Mouse (Mus musculus) midbrain, embryonic 12.5 days (tissue): ENCODE results near the gene Mgrn1. TPM values are rescaled to one million over a fixed set of nuclear protein-coding genes. Genes with fewer than 3 reads are reported as not detected.

Experiments
- ATAC-seq: fragments of 200-750 bp; cut with Nextera tagmentation; 2 replicates; pipeline ENCODE4 v1.8.0; 2017; ENCODE audit warnings: low read depth, moderate TSS enrichment, moderate library complexity; ENCODE audit not compliant: low FRiP score
- H3K27ac ChIP-seq: fragments of 300-500 bp; sonication (generic); replicated peaks from 2 replicates; pipeline ENCODE4 v1.5.1; 2016; ENCODE audit warnings: mild to moderate bottlenecking
- H3K27me3 ChIP-seq: fragments of 300-500 bp; sonication (generic); 2 replicates; pipeline ENCODE4 v1.6.1; 2016; ENCODE audit warnings: mild to moderate bottlenecking
- H3K36me3 ChIP-seq: fragments of 300-500 bp; sonication (generic); 2 replicates; pipeline ENCODE4 v1.6.1; 2016
- H3K4me1 ChIP-seq: fragments of 300-500 bp; sonication (generic); 2 replicates; pipeline ENCODE4 v1.6.1; 2016
- H3K4me2 ChIP-seq: fragments of 300-500 bp; sonication (generic); replicated peaks from 2 replicates; pipeline ENCODE4 v1.6.1; 2016; ENCODE audit warnings: mild to moderate bottlenecking, moderate library complexity
- H3K4me3 ChIP-seq: fragments of 300-500 bp; sonication (generic); 2 replicates; pipeline ENCODE4 v1.5.1; 2016; ENCODE audit warnings: mild to moderate bottlenecking
- H3K9ac ChIP-seq: fragments of 300-500 bp; sonication (generic); replicated peaks from 2 replicates; pipeline ENCODE4 v1.6.1; 2016; ENCODE audit warnings: mild to moderate bottlenecking, moderate library complexity
- H3K9me3 ChIP-seq: fragments of 300-500 bp; sonication (generic); 2 replicates; pipeline ENCODE4 v1.6.1; 2016; ENCODE audit warnings: mild to moderate bottlenecking
- WGBS: fragments of 180-500 bp; shearing (Covaris S2); methylation state at CpG from one replicate; pipeline ENCODE4 v1.1.7; 2016; 5-methylcytosine and 5-hydroxymethylcytosine counted together
- polyA plus RNA-seq: library from polyadenylated mRNA; unstranded; fragments of >200 nt; fragmentation: Nextera tagmentation; extraction: Ambion mirVana; gene quantifications from 2 replicates; pipeline ENCODE4 v1.2.1, GENCODE M21; 2016

Mgrn1 gene
- polyA plus RNA-seq, 1 experiment from 2014 or later, result 88.5 TPM

DNA sequence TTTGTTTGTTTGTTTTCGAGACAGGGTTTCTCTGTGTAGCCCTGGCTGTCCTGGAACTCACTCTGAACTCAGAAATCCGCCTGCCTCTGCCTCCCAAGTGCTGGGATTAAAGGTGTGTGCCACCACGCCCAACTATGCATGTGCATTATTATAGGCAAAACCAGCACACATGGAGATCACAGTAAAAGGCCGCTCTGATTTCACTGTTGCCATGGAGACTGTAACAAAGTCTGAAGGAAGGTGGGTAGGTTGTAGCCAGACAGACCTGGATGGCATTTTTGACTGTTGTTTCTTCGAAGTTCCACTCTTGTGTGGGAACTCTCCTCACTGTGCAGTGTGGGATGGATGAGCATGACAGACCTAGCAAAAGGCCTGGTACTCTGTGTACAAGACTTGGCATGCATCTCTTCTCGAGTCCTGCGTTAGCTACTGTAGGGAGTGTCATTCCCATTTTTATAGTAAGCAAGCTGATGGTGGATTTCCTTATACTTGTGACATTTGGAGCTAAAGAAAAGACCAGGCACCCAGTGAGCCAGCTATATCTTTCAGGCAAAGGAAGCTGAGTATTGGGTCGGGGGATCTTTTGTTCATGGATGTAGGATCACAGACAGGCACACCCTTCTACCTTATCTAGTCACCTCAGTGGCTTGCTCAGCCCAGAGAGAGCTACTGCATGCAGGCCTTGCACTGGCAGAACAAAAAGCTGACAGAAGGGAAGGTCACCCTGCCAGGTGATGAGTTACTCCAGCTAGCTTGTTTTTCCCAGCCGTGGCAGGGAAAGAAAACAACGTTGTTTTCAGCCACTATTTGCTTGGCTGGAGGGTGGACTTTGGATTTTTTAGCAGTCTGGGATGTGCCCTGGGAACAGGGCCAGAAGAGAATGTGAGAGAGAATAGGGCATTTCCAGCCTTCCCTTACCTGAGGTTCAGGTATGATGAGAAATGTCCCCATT is 4.4 kb upstream of the Mgrn1 start:
- Histone ChIP-seq H3K27me3 (no peaks in the 10 kb centered on the region), H3K36me3 (no peaks in the 10 kb centered on the region), H3K9ac (peak overlapping the region; percentile 77), H3K4me3 (peak overlapping the region; percentile 89), H3K9me3 (no peaks in the 10 kb centered on the region), H3K27ac (peak overlapping the region; percentile 97), H3K4me1 (peaks cover 31% of the 10 kb centered on the region), H3K4me2 (peak overlapping the region; percentile 87)
- 82% methylated on average over 10 of the region's 10 CpGs for WGBS
- no peak for ATAC-seq

DNA sequence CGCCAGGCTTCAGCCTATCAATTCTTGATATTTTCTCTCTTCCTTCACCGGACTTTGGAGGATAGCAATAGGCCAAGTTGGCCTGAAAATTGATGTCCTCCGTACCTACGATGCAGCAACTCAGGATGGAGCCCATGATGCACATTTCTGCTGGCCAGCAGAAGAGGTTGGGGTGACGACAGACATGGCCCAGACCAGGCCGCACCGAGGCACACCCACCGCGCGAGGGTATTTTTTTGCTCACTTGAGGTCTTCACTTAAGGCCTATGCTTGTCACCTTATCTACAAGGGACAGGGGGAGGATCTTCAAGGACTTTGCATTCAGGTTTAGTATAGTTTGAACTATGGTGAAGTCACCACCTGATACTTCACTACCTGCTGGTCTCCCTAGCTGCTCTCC is 1.1 kb upstream of the Mgrn1 start:
- no peak overlapping the region for H3K4me3 ChIP-seq
- no peaks in the 10 kb centered on the region for H3K36me3 ChIP-seq
- peak overlapping the region; percentile 86 for H3K27ac ChIP-seq
- peak overlapping the region; percentile 82; the same call in 1 of the 2 replicates for H3K4me2 ChIP-seq
- peaks cover 34% of the 10 kb centered on the region for H3K4me1 ChIP-seq
- 91% methylated on average over 10 of the region's 10 CpGs for WGBS
- no peak overlapping the region for H3K9ac ChIP-seq
- H3K9me3 ChIP-seq, result no peaks in the 10 kb centered on the region
- ATAC-seq, result no peak
- H3K27me3 ChIP-seq, result no peaks in the 10 kb centered on the region

DNA sequence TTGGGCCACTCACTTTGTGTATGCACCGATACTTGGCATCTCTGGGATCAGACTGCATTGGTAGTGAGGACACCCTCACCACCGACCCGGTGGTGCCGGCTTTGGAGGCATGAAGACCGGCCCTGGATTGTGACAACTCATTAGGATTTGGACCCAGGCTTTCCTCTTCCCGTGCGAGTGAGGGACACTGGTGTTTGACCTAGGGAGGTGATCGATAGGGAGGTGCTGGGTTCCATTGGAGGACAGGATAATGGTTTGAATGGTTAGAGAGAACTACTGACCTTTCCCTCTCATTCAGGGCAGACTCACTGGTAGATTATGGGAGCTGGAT is 606 bp downstream of the Mgrn1 start:
- 0% methylated on average over 8 of the region's 8 CpGs for WGBS
- H3K9me3 ChIP-seq, result no peaks in the 10 kb centered on the region
- H3K36me3 ChIP-seq, result 0 out of 2 replicates have a peak, but pooled peaks cover 3% of the 10 kb centered on the region
- peak overlapping the region; percentile 86 for H3K27ac ChIP-seq
- peak overlapping the region; percentile 88 for H3K4me3 ChIP-seq
- H3K9ac ChIP-seq, result peak overlapping the region; percentile 94
- ATAC-seq, result 0 out of 2 replicates have a peak, but pooled peaks have one; percentile 1
- peaks cover 30% of the 10 kb centered on the region for H3K4me1 ChIP-seq
- H3K4me2 ChIP-seq, result peak overlapping the region; percentile 82
- no peaks in the 10 kb centered on the region for H3K27me3 ChIP-seq

DNA sequence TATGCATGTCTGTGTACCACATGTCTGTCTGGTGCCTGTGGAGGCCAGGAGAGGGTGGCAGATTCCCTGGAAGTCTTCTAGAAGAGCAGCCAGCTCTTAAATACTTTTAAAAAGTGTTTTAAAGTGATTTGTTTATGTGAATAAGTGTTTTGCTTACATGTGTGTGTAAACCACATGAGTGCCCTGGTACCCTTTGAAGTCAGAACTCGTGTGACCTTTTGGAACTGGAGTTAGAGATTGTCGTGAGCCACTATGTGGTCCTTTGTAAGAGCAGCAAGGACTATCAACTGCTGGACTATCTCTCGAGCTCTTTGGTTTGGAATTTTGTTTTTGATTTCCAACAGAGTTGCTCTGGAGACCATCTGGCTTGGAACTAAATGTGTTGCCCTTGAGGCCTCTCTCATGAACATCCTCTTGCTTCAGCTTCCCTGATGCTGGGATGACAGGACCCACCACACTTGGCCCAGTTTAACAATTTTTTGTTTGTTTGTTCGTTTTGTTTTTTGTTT is 4.2 kb downstream of the Mgrn1 start:
- Histone ChIP-seq H3K9ac (no peak overlapping the region), H3K27ac (no peak overlapping the region), H3K36me3 (0 out of 2 replicates have a peak, but pooled peaks cover 3% of the 10 kb centered on the region), H3K4me3 (no peak overlapping the region), H3K9me3 (no peaks in the 10 kb centered on the region), H3K4me2 (no peak overlapping the region), H3K27me3 (no peaks in the 10 kb centered on the region), H3K4me1 (peaks cover 26% of the 10 kb centered on the region)
- ATAC-seq, result no peak
- WGBS, result 74% methylated on average over 4 of the region's 4 CpGs

DNA sequence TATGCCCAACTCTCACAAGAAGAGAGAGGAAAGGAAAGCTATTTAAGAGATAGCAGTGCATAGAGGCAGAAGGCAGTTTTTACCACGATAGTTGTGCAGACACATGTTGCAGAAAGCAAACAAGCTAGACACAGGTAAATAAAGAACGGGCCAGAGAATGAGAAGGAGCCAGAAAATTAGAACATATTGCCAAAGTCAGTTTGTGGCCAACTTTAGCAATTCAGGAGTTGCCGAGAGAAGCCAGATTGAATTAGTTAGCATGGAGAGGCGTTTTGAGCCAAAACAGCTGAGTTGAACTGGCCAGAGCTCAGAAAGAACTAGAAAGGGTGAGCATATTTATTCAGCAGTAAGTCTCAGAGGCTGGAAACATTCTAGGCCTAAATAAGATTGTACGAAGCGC is 6.1 kb downstream of the Mgrn1 start:
- H3K4me2 ChIP-seq, result no peak overlapping the region
- no peak for ATAC-seq
- no peak overlapping the region for H3K9ac ChIP-seq
- H3K36me3 ChIP-seq, result 0 out of 2 replicates have a peak, but pooled peaks cover 3% of the 10 kb centered on the region
- 96% methylated on average over 6 of the region's 6 CpGs for WGBS
- no peak overlapping the region for H3K27ac ChIP-seq
- H3K4me1 ChIP-seq, result peaks cover 18% of the 10 kb centered on the region
- no peaks in the 10 kb centered on the region for H3K27me3 ChIP-seq
- H3K9me3 ChIP-seq, result no peaks in the 10 kb centered on the region
- no peak overlapping the region for H3K4me3 ChIP-seq

DNA sequence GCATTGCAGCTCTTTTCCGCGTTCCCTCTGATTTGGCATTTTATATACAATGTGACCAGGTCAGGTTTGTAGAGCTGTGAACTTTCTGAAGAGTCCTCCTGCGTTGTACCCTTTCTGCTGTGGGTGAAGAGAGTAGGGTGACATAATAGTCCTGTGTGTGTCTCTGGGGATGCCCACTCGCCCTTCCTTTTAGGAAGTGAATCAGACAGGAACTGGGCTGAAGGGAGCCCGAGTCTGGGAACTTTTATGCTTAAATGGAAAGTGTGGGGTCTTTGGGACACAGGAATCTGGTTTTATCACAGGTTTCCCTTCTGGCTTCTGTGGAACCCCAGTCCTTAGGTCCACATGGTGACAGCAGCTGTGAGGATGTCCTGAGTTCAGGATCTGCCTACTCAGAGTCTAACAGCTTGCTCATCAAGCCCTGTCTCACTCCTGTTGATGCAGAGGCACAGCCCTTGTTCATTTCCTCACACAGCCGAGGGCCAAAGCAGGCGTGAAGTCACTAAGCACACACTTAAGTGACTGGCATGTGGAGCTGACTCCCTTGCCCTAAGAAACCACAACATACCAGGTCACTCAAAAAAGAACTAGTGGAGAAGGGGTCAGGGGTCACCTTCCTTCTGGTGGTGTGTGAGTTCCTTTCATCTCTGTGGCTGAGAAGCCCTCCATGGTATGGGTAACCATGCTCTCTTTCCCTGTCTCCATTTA is 8.3 kb downstream of the Mgrn1 start:
- Histone ChIP-seq H3K27ac (no peak overlapping the region), H3K27me3 (no peaks in the 10 kb centered on the region), H3K9me3 (no peaks in the 10 kb centered on the region), H3K9ac (no peak overlapping the region), H3K4me2 (no peak overlapping the region), H3K4me3 (no peak overlapping the region), H3K4me1 (0 out of 2 replicates have a peak, but pooled peaks cover 5% of the 10 kb centered on the region), H3K36me3 (0 out of 2 replicates have a peak, but pooled peaks cover 3% of the 10 kb centered on the region)
- ATAC-seq, result no peak
- WGBS, result 84% methylated on average over 7 of the region's 7 CpGs

DNA sequence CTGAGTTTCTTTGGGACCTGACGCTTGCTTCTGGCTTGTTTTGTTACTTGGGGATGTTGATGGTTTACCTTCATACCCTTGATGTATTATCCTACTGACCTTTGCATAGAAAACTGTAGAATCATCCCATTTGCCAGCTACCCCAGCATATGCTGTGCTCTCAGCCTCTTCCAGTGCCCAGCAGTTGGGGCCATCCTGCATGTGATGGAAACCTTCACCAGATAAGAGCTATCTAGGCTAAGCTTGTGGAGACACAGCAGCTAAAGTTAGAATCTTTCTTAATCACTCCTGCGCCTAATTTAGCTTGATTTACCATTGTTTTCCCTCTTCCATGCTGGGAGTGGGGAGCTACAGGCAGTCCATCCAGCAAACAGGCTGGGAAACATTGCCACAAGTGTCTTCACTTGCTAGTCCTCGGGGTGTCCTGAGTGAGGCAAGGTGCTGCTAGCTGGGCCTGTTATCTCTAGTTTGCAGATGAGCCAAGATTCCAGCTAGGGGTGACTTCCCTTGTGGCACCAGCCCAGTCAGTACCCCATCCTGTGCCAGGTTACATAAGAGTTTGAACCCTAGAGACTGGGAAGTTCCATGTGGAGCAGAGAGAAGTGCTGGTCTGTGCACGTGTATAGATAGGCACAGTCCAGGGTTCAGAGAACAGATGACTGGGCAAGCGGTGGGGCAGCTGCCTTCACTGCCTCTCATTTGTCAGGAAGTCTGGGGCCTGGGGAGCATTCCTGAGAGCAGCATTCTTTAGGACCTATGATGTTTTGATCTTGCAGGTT is 10.4 kb downstream of the Mgrn1 start:
- WGBS, result 75% methylated on average over 5 of the region's 5 CpGs
- no peak for ATAC-seq
- no peaks in the 10 kb centered on the region for H3K27me3 ChIP-seq
- no peak overlapping the region for H3K9ac ChIP-seq
- no peaks in the 10 kb centered on the region for H3K9me3 ChIP-seq
- H3K4me3 ChIP-seq, result no peak overlapping the region
- peaks cover 6% of the 10 kb centered on the region; the same call in 1 of the 2 replicates for H3K4me1 ChIP-seq
- H3K36me3 ChIP-seq, result 0 out of 2 replicates have a peak, but pooled peaks cover 1% of the 10 kb centered on the region
- H3K4me2 ChIP-seq, result no peak overlapping the region
- H3K27ac ChIP-seq, result no peak overlapping the region

DNA sequence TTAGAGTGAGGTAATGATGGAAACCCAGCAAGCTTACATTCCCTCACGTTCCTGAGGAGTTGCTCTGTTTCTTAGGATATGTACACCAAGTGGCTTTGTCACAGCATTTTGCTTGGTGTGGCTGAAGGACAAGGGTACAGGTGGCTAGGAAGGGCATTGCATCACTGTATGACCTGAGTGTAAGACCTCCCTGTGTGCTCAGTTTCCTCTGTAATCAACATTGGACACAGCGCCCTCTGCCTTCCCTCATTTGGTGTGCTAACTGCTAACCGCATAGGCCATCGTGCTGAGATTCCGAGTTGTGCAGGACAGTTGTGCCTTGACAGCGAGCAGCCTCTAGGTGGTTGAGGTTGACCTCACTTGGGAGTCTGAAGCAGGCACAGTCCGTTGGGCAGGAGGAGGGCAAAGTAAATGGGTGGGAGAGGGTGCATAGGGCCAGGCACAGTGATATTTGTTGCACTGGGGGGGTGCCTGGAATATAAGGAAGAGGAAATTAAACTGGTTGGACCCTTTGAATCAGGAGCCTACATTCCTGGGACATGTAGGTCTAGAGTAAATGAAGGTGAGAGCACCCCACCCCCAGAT is 11.2 kb downstream of the Mgrn1 start:
- ATAC-seq, result no peak
- H3K27ac ChIP-seq, result no peak overlapping the region
- WGBS, result 55% methylated on average over 7 of the region's 7 CpGs
- no peaks in the 10 kb centered on the region for H3K36me3 ChIP-seq
- peaks cover 6% of the 10 kb centered on the region; the same call in 1 of the 2 replicates for H3K4me1 ChIP-seq
- H3K9ac ChIP-seq, result no peak overlapping the region
- no peak overlapping the region for H3K4me3 ChIP-seq
- H3K4me2 ChIP-seq, result no peak overlapping the region
- no peaks in the 10 kb centered on the region for H3K9me3 ChIP-seq
- H3K27me3 ChIP-seq, result no peaks in the 10 kb centered on the region

DNA sequence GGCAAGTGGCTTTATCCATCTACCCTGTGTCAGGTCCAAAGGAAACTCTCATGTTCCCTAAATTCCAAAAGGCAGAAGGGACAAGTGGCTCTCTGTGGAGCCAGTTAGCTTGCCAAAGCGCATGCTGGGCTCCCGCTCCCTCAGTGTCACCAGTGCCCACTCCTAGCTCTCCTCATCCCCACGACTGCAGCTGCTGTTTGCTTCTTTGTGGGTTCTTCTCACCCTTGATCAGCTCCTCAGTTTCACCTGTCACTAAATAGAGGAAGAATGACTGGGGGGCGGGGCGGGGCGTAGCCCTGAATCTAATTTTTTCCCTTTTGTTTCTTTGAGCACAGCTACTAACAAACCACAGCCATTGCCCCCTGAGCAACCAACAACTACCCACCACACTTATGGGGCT is 12.8 kb downstream of the Mgrn1 start:
- Histone ChIP-seq H3K4me3 (no peak overlapping the region), H3K36me3 (no peaks in the 10 kb centered on the region), H3K4me2 (no peak overlapping the region), H3K9ac (no peak overlapping the region), H3K9me3 (no peaks in the 10 kb centered on the region), H3K27me3 (no peaks in the 10 kb centered on the region), H3K27ac (no peak overlapping the region), H3K4me1 (peaks cover 6% of the 10 kb centered on the region; the same call in 1 of the 2 replicates)
- WGBS, result 89% methylated on average over 6 of the region's 6 CpGs
- ATAC-seq, result no peak

DNA sequence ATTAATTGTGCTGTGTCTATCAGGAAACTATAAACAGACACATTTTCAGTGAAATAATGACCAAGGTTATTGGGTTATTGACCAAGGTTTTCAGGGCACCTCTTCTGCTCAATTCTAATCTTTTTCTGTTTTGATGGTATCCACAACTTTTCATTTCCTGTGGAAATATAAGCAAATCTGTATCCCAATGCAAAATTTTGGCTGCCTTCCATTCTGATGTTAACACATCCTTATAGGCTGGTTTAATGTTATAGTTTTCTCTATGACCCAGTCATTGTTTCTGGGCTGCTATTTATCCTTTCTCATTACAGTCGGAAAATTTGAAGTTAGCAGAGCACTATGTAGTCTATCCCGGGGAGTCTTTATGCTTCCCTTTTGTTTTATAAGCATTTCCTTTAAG is 13.7 kb downstream of the Mgrn1 start:
- H3K27ac ChIP-seq, result no peak overlapping the region
- H3K4me2 ChIP-seq, result no peak overlapping the region
- peaks cover 6% of the 10 kb centered on the region; the same call in 1 of the 2 replicates for H3K4me1 ChIP-seq
- H3K9ac ChIP-seq, result no peak overlapping the region
- no peaks in the 10 kb centered on the region for H3K36me3 ChIP-seq
- ATAC-seq, result no peak
- H3K9me3 ChIP-seq, result no peaks in the 10 kb centered on the region
- no peaks in the 10 kb centered on the region for H3K27me3 ChIP-seq
- H3K4me3 ChIP-seq, result no peak overlapping the region
- 87% methylated on average over 2 of the region's 2 CpGs for WGBS

DNA sequence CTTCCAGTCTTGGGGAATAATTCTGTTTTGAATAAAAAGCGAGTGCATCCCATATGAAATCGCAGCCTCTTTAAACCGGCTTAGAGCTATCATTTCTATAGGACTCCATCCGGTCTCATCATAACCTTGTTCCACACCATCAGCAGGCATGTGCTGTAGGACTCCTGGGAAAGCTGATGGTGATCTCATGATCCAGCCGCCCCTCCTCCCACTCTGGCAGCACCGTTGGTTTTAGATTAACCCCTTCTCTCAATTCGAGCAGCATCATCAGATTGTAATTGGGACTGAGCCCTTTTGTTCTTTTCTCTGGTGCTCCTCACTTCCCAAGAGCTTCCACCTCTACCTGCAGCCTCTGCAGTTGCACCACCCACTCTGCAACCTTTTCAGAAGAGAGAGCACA is 15.1 kb downstream of the Mgrn1 start:
- Histone ChIP-seq H3K36me3 (no peaks in the 10 kb centered on the region), H3K4me1 (peaks cover 6% of the 10 kb centered on the region; the same call in 1 of the 2 replicates), H3K27me3 (no peaks in the 10 kb centered on the region), H3K9ac (no peak overlapping the region), H3K27ac (peak overlapping the region; percentile 12; the same call in 1 of the 2 replicates), H3K4me2 (no peak overlapping the region), H3K4me3 (no peak overlapping the region), H3K9me3 (no peaks in the 10 kb centered on the region)
- no peak for ATAC-seq
- WGBS, result 58% methylated on average over 7 of the region's 7 CpGs
